Mouse (Mus musculus): ENCODE results near the gene Srrd. TPM values are rescaled to one million over a fixed set of nuclear protein-coding genes. Genes with fewer than 3 reads are reported as not detected.

The Srrd gene
- total RNA-seq (2014; fragmentation: Nextera tagmentation) (28.0 and 49.0 TPM in 2 replicates), total RNA-seq (2017) (18.5 and 28.7 TPM in 2 replicates), polyA plus RNA-seq (2012) (21.3 and 27.5 TPM in 2 replicates)

DNA sequence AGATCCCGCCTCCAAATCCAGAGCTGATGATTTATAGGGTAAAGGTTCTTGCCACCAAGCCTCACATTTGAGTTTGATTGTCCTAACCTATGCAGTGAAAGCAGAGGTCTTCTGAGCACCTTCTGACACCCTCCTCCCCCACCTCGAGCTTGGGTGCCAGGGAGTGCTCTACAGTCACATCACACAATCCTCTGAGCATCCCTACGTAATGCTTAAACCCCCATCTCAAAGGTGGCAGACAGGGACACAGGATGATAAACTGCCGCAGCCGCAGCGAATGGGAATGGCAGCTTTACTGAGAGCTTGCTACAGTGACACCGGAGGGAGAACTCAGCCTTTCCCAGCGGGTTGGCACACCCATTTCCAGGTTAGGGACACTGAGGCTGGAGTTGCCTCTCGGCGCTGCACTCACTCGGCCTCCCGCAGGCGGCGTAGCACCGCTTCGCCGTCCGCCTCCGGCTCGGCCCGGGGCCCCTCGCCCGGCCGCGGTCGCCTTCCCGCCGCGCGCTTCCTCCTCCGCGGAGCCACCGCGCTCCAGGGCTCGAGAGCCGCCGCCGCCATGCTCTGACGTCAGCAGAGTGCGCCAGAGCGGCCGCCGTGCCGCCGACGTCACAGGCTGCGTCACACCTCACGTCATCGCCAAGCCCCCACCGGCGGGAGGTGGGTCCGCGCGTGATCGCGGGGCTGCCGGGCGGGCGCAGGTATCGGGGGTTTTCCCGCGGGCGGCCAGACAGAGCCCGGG, at the start of gene Srrd, which contains the start of gene Hps4:
Gene Srrd (minus strand): TSS at position 578 of the 742 bp plus-strand sequence.
Gene Hps4 (plus strand): TSS at position 621 of the 742 bp plus-strand sequence.
- no peak for TF ChIP-seq GATA2 (IDR thresholded peaks at IDR 0.05; ENCODE audit: borderline replicate concordance, low read depth, low read length)
- TF ChIP-seq TAL1 (conservative IDR thresholded peaks at IDR 0.05; ENCODE audit: low read depth, low read length): no peak
- TF ChIP-seq POLR2AphosphoS5 (IDR thresholded peaks at IDR 0.05; ENCODE audit: insufficient replicate concordance, low read depth, low read length): no peak
- no peak for TF ChIP-seq GATA1 (IDR thresholded peaks at IDR 0.05; ENCODE audit: borderline replicate concordance, low read length)
- TF ChIP-seq CTCF (IDR thresholded peaks at IDR 0.05; ENCODE audit: low read depth, low read length): no peak
- peak; percentile 34; the same call in 1 of the 2 replicates for ATAC-seq (ENCODE audit: extremely low read depth, insufficient number of reproducible peaks, low FRiP score, poor library complexity, severe bottlenecking)
- Histone ChIP-seq H3K27me3 (ENCODE audit: insufficient read depth, low read length) (no peaks in the 10 kb centered on the region), H3K4me3 (ENCODE audit: low read depth, low read length) (peak within 1 kb of the TSS; percentile 91), H3K4me1 (ENCODE audit: insufficient read depth, low read depth, low read length) (peaks cover 71% of the 10 kb centered on the region), H3K36me3 (replicated peaks) (peaks cover 71% of the 10 kb centered on the region), H3K9me3 (replicated peaks) (no peaks in the 10 kb centered on the region)
- DNase-seq (ENCODE audit: low spot score): peak; percentile 81

DNA sequence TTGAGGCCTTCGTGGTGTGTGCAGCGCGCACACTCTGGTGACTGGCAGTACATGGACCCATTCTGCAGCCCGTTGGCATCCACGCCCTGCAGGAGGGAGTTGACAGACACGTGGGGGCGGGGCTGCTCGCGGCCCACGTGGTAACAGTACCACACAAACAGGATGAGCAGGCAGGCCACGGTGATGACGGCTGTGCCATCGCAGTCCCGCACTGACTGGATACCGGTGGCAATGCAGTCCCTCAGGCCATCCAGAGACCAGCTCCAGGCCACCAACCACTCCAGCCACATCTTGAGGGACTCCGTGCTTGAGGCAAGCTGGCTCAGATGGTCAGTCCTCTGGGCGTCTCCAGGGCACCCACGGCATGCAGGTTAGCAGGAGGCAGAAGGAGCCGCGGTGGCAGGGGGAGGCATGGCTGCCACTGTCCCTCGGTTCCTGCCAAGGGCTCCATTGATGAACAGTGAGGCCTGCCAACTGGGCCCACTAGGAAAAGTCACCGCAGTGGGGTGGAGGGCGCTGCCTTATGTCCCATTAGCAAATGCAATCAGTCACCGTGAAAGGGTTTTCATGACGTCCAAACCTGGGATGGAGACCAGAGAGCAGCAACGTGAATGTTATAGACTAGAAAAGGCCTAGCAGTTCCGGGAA, 49.0 kb upstream of the Srrd start:
- Histone ChIP-seq H3K4me1 (ENCODE audit: insufficient read depth, low read depth, low read length) (no peaks in the 10 kb centered on the region; the same call in 1 of the 2 replicates), H3K36me3 (replicated peaks) (no peaks in the 10 kb centered on the region), H3K4me3 (ENCODE audit: low read depth, low read length) (0 out of 2 replicates have a peak overlapping the region, but pooled peaks have one; percentile 13), H3K27me3 (ENCODE audit: insufficient read depth, low read length) (peaks cover 12% of the 10 kb centered on the region), H3K9me3 (replicated peaks) (peaks cover 14% of the 10 kb centered on the region)
- TF ChIP-seq POLR2AphosphoS5 (IDR thresholded peaks at IDR 0.05; ENCODE audit: insufficient replicate concordance, low read depth, low read length) (no peak), GATA2 (IDR thresholded peaks at IDR 0.05; ENCODE audit: borderline replicate concordance, low read depth, low read length) (no peak)
- DNase-seq (ENCODE audit: low spot score): no peak
- ATAC-seq (ENCODE audit: extremely low read depth, insufficient number of reproducible peaks, low FRiP score, poor library complexity, severe bottlenecking): no peak

DNA sequence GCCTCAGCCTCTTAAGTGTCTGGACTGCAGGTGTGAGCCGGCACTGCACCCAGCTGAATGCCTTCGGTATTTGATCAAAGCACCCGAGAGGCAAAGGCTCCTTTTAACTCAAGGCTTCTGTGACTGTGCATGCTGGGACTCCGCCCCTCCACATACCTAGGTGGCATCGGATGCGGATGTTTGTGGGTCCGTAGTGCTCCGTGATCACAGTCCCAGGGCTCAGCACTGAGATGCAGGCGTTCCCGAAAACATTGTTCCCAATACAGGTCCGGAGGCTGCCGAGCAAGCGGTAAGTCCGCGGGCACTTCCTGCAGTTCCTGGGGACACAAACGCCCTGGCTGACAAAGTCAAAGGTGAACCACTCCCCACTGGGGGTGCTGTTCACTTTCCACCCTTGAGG, 48.2 kb upstream of the Srrd start:
- Histone ChIP-seq H3K9me3 (replicated peaks) (peaks cover 14% of the 10 kb centered on the region), H3K4me1 (ENCODE audit: insufficient read depth, low read depth, low read length) (peaks cover 6% of the 10 kb centered on the region), H3K4me3 (ENCODE audit: low read depth, low read length) (no peak overlapping the region), H3K36me3 (replicated peaks) (no peaks in the 10 kb centered on the region), H3K27me3 (ENCODE audit: insufficient read depth, low read length) (peaks cover 12% of the 10 kb centered on the region)
- ATAC-seq (ENCODE audit: extremely low read depth, insufficient number of reproducible peaks, low FRiP score, poor library complexity, severe bottlenecking) (no peak), DNase-seq (ENCODE audit: low spot score) (no peak)
- TF ChIP-seq GATA2 (IDR thresholded peaks at IDR 0.05; ENCODE audit: borderline replicate concordance, low read depth, low read length): no peak
- no peak for TF ChIP-seq CTCF (IDR thresholded peaks at IDR 0.05; ENCODE audit: low read depth, low read length)
- no peak for TF ChIP-seq GATA1 (IDR thresholded peaks at IDR 0.05; ENCODE audit: borderline replicate concordance, low read length)
- TF ChIP-seq TAL1 (conservative IDR thresholded peaks at IDR 0.05; ENCODE audit: low read depth, low read length): no peak
- no peak for TF ChIP-seq POLR2AphosphoS5 (IDR thresholded peaks at IDR 0.05; ENCODE audit: insufficient replicate concordance, low read depth, low read length)

DNA sequence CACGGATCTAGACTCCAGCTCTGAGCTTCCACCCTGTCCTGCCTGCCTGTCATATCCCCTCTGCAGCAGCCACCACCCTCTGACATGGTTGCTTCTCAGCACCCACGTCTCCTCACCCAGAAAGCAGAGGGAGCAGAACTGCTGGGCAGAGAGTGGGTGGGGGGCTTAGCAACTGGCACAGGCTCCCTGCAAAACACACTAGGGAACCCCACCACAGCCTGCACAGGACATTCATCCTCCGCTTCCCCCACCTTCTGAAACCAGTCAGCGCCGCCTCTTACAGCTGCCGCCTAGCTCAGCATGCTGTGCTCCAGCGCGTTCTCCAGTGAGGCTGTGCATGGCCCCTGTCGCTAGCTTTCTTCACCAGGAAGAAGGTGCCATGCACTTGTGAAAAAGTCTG, 46.5 kb upstream of the Srrd start:
- H3K4me1 ChIP-seq (ENCODE audit: insufficient read depth, low read depth, low read length): peaks cover 14% of the 10 kb centered on the region
- peaks cover 4% of the 10 kb centered on the region for H3K9me3 ChIP-seq (replicated peaks)
- ATAC-seq (ENCODE audit: extremely low read depth, insufficient number of reproducible peaks, low FRiP score, poor library complexity, severe bottlenecking) (no peak), DNase-seq (ENCODE audit: low spot score) (no peak)
- H3K36me3 ChIP-seq (replicated peaks): no peaks in the 10 kb centered on the region
- peaks cover 8% of the 10 kb centered on the region for H3K27me3 ChIP-seq (ENCODE audit: insufficient read depth, low read length)
- TF ChIP-seq TAL1 (conservative IDR thresholded peaks at IDR 0.05; ENCODE audit: low read depth, low read length): no peak
- no peak for TF ChIP-seq CTCF (IDR thresholded peaks at IDR 0.05; ENCODE audit: low read depth, low read length)
- no peak for TF ChIP-seq POLR2AphosphoS5 (IDR thresholded peaks at IDR 0.05; ENCODE audit: insufficient replicate concordance, low read depth, low read length)
- no peak for TF ChIP-seq GATA2 (IDR thresholded peaks at IDR 0.05; ENCODE audit: borderline replicate concordance, low read depth, low read length)
- no peak for TF ChIP-seq GATA1 (IDR thresholded peaks at IDR 0.05; ENCODE audit: borderline replicate concordance, low read length)
- H3K4me3 ChIP-seq (ENCODE audit: low read depth, low read length): no peak overlapping the region

DNA sequence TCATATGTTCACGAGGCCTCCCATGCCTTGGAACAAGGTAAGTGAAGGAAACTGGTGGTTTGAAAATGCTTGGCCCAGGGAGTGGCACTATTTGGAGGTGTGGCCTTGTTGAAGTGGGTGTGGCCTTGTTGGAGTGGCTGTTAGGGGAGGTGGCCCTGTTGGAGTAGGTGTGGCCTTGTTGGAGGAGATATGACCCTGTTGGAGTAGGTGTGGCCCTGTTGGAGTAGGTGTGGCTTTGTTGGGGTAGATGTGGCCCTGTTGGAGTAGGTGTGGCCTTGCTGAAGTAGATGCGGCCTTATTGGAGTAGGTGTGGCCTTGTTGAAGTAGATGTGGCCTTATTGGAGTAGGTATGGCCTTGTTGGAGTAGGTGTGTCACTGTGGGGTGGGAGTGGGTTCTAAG, 43.1 kb upstream of the Srrd start:
- H3K36me3 ChIP-seq (replicated peaks): peaks cover 7% of the 10 kb centered on the region
- DNase-seq (ENCODE audit: low spot score) (no peak), ATAC-seq (ENCODE audit: extremely low read depth, insufficient number of reproducible peaks, low FRiP score, poor library complexity, severe bottlenecking) (no peak)
- peaks cover 17% of the 10 kb centered on the region for H3K4me1 ChIP-seq (ENCODE audit: insufficient read depth, low read depth, low read length)
- no peak overlapping the region for H3K4me3 ChIP-seq (ENCODE audit: low read depth, low read length)
- no peaks in the 10 kb centered on the region for H3K9me3 ChIP-seq (replicated peaks)
- TF ChIP-seq CTCF (IDR thresholded peaks at IDR 0.05; ENCODE audit: low read depth, low read length) (no peak), POLR2AphosphoS5 (IDR thresholded peaks at IDR 0.05; ENCODE audit: insufficient replicate concordance, low read depth, low read length) (no peak), TAL1 (conservative IDR thresholded peaks at IDR 0.05; ENCODE audit: low read depth, low read length) (no peak), GATA1 (IDR thresholded peaks at IDR 0.05; ENCODE audit: borderline replicate concordance, low read length) (no peak), GATA2 (IDR thresholded peaks at IDR 0.05; ENCODE audit: borderline replicate concordance, low read depth, low read length) (no peak)
- peaks cover 9% of the 10 kb centered on the region for H3K27me3 ChIP-seq (ENCODE audit: insufficient read depth, low read length)

DNA sequence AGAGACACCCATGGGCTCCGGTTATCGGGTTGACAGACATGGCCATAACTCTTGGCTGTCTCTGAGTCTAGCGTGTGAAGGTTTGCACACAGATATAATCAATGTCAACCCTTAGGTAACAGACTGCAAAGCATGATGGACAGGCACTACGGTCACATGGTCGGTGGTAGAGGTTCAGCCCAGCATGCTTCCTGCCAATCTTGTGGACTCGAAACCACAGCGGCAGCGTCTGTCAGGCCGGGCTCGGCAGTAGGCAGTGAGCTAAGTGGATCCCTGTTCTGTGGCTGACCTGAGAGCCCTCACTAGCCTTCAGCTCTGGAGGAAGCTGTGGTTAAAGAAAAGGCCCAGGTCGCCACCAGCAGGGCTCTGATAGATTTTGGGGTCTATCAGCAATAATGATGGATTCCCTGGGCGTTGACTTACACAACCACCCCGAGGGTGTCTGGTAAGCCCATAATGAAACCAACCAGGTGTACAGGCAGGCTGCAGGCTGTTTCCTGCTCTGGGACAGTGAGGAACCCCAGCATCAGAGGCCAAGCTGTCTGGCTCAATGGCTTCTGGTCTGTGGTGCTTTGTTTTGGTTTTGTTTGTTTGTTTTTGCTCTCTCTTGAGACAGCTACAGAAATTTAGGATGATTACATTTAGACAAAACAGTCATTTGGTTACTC, 42.1 kb upstream of the Srrd start:
- Histone ChIP-seq H3K9me3 (replicated peaks) (no peaks in the 10 kb centered on the region), H3K27me3 (ENCODE audit: insufficient read depth, low read length) (peaks cover 9% of the 10 kb centered on the region), H3K4me3 (ENCODE audit: low read depth, low read length) (no peak overlapping the region), H3K36me3 (replicated peaks) (peaks cover 17% of the 10 kb centered on the region), H3K4me1 (ENCODE audit: insufficient read depth, low read depth, low read length) (peaks cover 17% of the 10 kb centered on the region)
- ATAC-seq (ENCODE audit: extremely low read depth, insufficient number of reproducible peaks, low FRiP score, poor library complexity, severe bottlenecking) (no peak), DNase-seq (ENCODE audit: low spot score) (no peak)
- TF ChIP-seq GATA2 (IDR thresholded peaks at IDR 0.05; ENCODE audit: borderline replicate concordance, low read depth, low read length) (no peak), CTCF (IDR thresholded peaks at IDR 0.05; ENCODE audit: low read depth, low read length) (no peak), TAL1 (conservative IDR thresholded peaks at IDR 0.05; ENCODE audit: low read depth, low read length) (no peak), GATA1 (IDR thresholded peaks at IDR 0.05; ENCODE audit: borderline replicate concordance, low read length) (no peak), POLR2AphosphoS5 (IDR thresholded peaks at IDR 0.05; ENCODE audit: insufficient replicate concordance, low read depth, low read length) (no peak)
